In genomic region chr3:102735638-102736037, GRCm38 (mm10) we compare ENCODE assay signal across 8 mouse cellular contexts. TPM values are rescaled to one million over a fixed set of nuclear protein-coding genes. Genes with fewer than 3 reads are reported as not detected.
DNase-seq lines count a peak whose midpoint lies in the region; ATAC-seq and TF ChIP-seq lines count a peak whose summit lies in the region.

No protein-coding gene starts in this region.

- intact Hi-C loops in left cerebral cortex, adult 2 months (cut with DNase I), result no loop called here
- intact Hi-C loops in left cerebral cortex, postnatal 14 days (cut with DNase I), result no loop called here

- peak overlapping the region; percentile 71 for H3K4me3 ChIP-seq in left cerebral cortex, adult 2 months
- peak overlapping the region; percentile 69 for H3K4me3 ChIP-seq in embryonic facial prominence, embryonic 15.5 days (replicated peaks)
- peak overlapping the region; percentile 79 for H3K4me3 ChIP-seq in intestine, embryonic 14.5 days (ENCODE audit: low read depth, low read length)

- H3K36me3 ChIP-seq in embryonic facial prominence, embryonic 15.5 days, result no peaks in the 10 kb centered on the region
- H3K36me3 ChIP-seq in intestine, embryonic 14.5 days (ENCODE audit: control insufficient read depth, insufficient read depth, low read length), result no peaks in the 10 kb centered on the region

- H3K27me3 ChIP-seq in embryonic facial prominence, embryonic 15.5 days, result no peaks in the 10 kb centered on the region
- H3K27me3 ChIP-seq in intestine, embryonic 14.5 days (replicated peaks; ENCODE audit: control insufficient read depth, insufficient read depth, low read length), result no peaks in the 10 kb centered on the region

- H3K4me2 ChIP-seq in embryonic facial prominence, embryonic 15.5 days (replicated peaks), result peak overlapping the region; percentile 95
- peak overlapping the region; percentile 81 for H3K4me2 ChIP-seq in intestine, embryonic 14.5 days (ENCODE audit: low read length)

- 0 out of 2 replicates have a peak overlapping the region, but pooled peaks have one; percentile 47 for H3K9ac ChIP-seq in embryonic facial prominence, embryonic 15.5 days
- peak overlapping the region; percentile 67; the same call in 1 of the 2 replicates for H3K9ac ChIP-seq in intestine, embryonic 14.5 days (ENCODE audit: low read length)

- WGBS in embryonic facial prominence, embryonic 15.5 days, result 58% methylated on average over 6 of the region's 6 CpGs
- WGBS in intestine, embryonic 14.5 days, result 57% methylated on average over 6 of the region's 6 CpGs

- no peak for ATAC-seq in embryonic facial prominence, embryonic 15.5 days (ENCODE audit: insufficient number of reproducible peaks, low FRiP score, low TSS enrichment, low read depth)
- ATAC-seq in intestine, embryonic 14.5 days (replicated peaks; ENCODE audit: low FRiP score, low TSS enrichment, low read depth), result no peak
- ATAC-seq in erythroid progenitor cell, adult 5-6 weeks (replicated peaks; ENCODE audit: low FRiP score, poor library complexity, severe bottlenecking), result no peak
- ATAC-seq in megakaryocyte-erythroid progenitor cell, adult 5-6 weeks (replicated peaks; ENCODE audit: low FRiP score, low TSS enrichment, poor library complexity, severe bottlenecking), result no peak

- no peaks in the 10 kb centered on the region for H3K9me3 ChIP-seq in embryonic facial prominence, embryonic 15.5 days (replicated peaks)
- H3K9me3 ChIP-seq in intestine, embryonic 14.5 days (ENCODE audit: control insufficient read depth, low read length), result no peaks in the 10 kb centered on the region

- no peak for TF ChIP-seq CTCF in left cerebral cortex, adult 2 months (IDR thresholded peaks at IDR 0.05)

- H3K4me1 ChIP-seq in embryonic facial prominence, embryonic 15.5 days, result peaks cover 16% of the 10 kb centered on the region
- peaks cover 33% of the 10 kb centered on the region for H3K4me1 ChIP-seq in intestine, embryonic 14.5 days (replicated peaks; ENCODE audit: control insufficient read depth, insufficient read depth, low read length)

- no peak overlapping the region; the same call in 1 of the 2 replicates for H3K27ac ChIP-seq in left cerebral cortex, adult 2 months
- H3K27ac ChIP-seq in embryonic facial prominence, embryonic 15.5 days (replicated peaks), result no peak overlapping the region
- H3K27ac ChIP-seq in intestine, embryonic 14.5 days (ENCODE audit: low read depth), result no peak overlapping the region

- DNase-seq in left cerebral cortex, adult 2 months (ENCODE audit: extremely low spot score in 1 of 2, low spot score in 2 of 2), result no peak
- DNase-seq in left cerebral cortex, postnatal 14 days (ENCODE audit: low spot score in 2 of 2), result no peak
- no peak for DNase-seq in intestine, embryonic 14.5 days (ENCODE audit: low spot score)
- peak; percentile 19 for DNase-seq in naive thymus-derived CD4-positive, alpha-beta T cell, adult 2 months (ENCODE audit: low read depth)
- no peak for DNase-seq in ovary, postnatal 36 days (ENCODE audit: low spot score)

RNA-seq across cellular contexts. Expression of gene Tspan2, which starts 1.3 kb away (rescaled TPM):
- 10 to 100 TPM; 50.5 to 51.8 TPM for total RNA-seq in left cerebral cortex, adult 2 months (2021)
- 10 to 100 TPM; 58.0 to 82.8 TPM for total RNA-seq in left cerebral cortex, postnatal 14 days (2021)
- polyA plus RNA-seq in embryonic facial prominence, embryonic 15.5 days (2015; fragmentation: Nextera tagmentation; extraction: Ambion mirVana), result 7.1 and 7.4 TPM in 2 replicates
- 24.1 and 25.1 TPM in 2 replicates for polyA plus RNA-seq in intestine, embryonic 14.5 days (2014; fragmentation: Nextera tagmentation; extraction: Ambion mirVana)
- total RNA-seq in erythroid progenitor cell, adult 5-6 weeks (2015; ENCODE audit: low replicate concordance), result 1.8 and 5.9 TPM in 2 replicates
- total RNA-seq in erythroid progenitor cell, adult 5-6 weeks (2017; ENCODE audit: low replicate concordance), result 2.3 and 3.5 TPM in 2 replicates
- 1.3 and 1.6 TPM in 2 replicates for total RNA-seq in megakaryocyte-erythroid progenitor cell, adult 5-6 weeks (2014; fragmentation: Nextera tagmentation)
- 1.0 TPM in 1 of 2 replicates, not detected in the other for total RNA-seq in megakaryocyte-erythroid progenitor cell, adult 5-6 weeks (2017)

RNA-seq across cellular contexts. Expression of gene Tshb, which starts 46.9 kb away (rescaled TPM):
- total RNA-seq in left cerebral cortex, adult 2 months (2021), result not detected
- total RNA-seq in left cerebral cortex, postnatal 14 days (2021), result not detected
- 0.26 and 1.0 TPM in 2 replicates for polyA plus RNA-seq in embryonic facial prominence, embryonic 15.5 days (2015; fragmentation: Nextera tagmentation; extraction: Ambion mirVana)
- polyA plus RNA-seq in intestine, embryonic 14.5 days (2014; fragmentation: Nextera tagmentation; extraction: Ambion mirVana), result 0.16 and 0.19 TPM in 2 replicates
- not detected in 2 replicates for total RNA-seq in erythroid progenitor cell, adult 5-6 weeks (2015; ENCODE audit: low replicate concordance)
- total RNA-seq in erythroid progenitor cell, adult 5-6 weeks (2017; ENCODE audit: low replicate concordance), result 0.13 TPM in 1 of 2 replicates, not detected in the other
- total RNA-seq in megakaryocyte-erythroid progenitor cell, adult 5-6 weeks (2014; fragmentation: Nextera tagmentation), result not detected in 2 replicates
- total RNA-seq in megakaryocyte-erythroid progenitor cell, adult 5-6 weeks (2017), result not detected in 2 replicates

Comparison
In these comparisons a context has a peak if more than half of its experiments do, and no peak if none do; other contexts are left out.
1. RNA of gene Tspan2, which starts 1.3 kb away (total RNA-seq): 58.0 to 82.8 TPM in left cerebral cortex, postnatal 14 days and 50.5 to 51.8 TPM in left cerebral cortex, adult 2 months; 1.8 to 5.9 TPM in erythroid progenitor cell, adult 5-6 weeks and 1.0 to 1.6 TPM in megakaryocyte-erythroid progenitor cell, adult 5-6 weeks; every median in the first group is over 4 times any median in the second.
2. Peak in every context shown above with its lines, with median percentiles within 50 percentile points of each other: H3K4me3 ChIP-seq.